Mouse (Mus musculus) erythroblast, embryonic 14.5 days (primary cell): ENCODE results near the gene Olfr16.

Experiments used
- GATA1 ChIP-seq: IDR thresholded peaks from 2 replicates; pipeline ENCODE4 v1.6.1; 2012; ENCODE audit warnings: low read length, inconsistent platforms, mixed read lengths
- TAL1 ChIP-seq: IDR thresholded peaks from 3 replicates; pipeline ENCODE4 v1.6.1; 2012; ENCODE audit warnings: low read length, inconsistent platforms, mixed read lengths

DNA sequence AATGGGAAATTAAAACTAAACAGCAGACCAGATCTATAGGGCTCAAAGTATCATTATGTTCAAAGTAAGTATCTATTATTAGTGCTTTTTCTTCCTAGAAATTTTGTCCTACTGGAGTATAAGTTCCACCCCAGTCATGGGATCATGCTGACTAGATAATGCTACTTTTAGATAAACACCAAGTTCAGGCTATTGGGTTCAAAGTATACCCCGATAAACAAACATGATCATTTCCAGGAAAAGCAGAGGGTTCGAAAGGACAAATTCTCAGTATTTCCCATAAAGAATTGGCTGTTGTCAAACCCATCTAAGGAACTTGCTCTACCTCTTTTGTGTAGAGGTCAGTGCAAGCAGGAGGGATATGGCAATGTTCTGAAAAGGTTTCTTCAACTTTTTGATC, 18.0 kb upstream of the Olfr16 start:
- TF ChIP-seq TAL1 (no peak), GATA1 (no peak)
